Mouse (Mus musculus) left cerebral cortex, adult 2 months (tissue): Measurements from ENCODE around the gene Hmgxb4. TPM values are rescaled to one million over a fixed set of nuclear protein-coding genes. Genes with fewer than 3 reads are reported as not detected.

Experiments
- DNase-seq, 2 experiments: peaks; one replicate each; pipeline ENCODE4 v3.0.0; 2021 to 2022; ENCODE audit warnings: low spot score in 2 of 2, mixed read lengths in 1 of 2; ENCODE audit errors: extremely low spot score in 1 of 2
- H3K27ac ChIP-seq: fragments of 200-600 bp; 2 replicates; pipeline ENCODE4 v1.8.1; 2022
- H3K4me3 ChIP-seq: fragments of 200-600 bp; 2 replicates; pipeline ENCODE4 v1.8.1; 2022
- CTCF ChIP-seq: fragments of 200-600 bp; IDR thresholded peaks from 2 replicates; pipeline ENCODE4 v1.8.1; 2022; ENCODE audit warnings: antibody characterized with exemption, mild to moderate bottlenecking, moderate library complexity
- intact Hi-C: fragments of 180-260 bp; cut with DNase I; formaldehyde crosslinking; loops from one replicate; pipeline ENCODE4 v1.15.1; 2025
- total RNA-seq, 2 experiments: library from RNA; stranded (reverse); gene quantifications; 2 replicates each; pipeline ENCODE4 v1.2.3; 2021

Hmgxb4 gene
- total RNA-seq, 2 experiments from 2014 or later = 24.5 to 28.9 TPM

GRCm38 (mm10) chr8:75053342-75053741 lies 60.2 kb downstream of the Hmgxb4 start:
- H3K4me3 ChIP-seq = no peak overlapping the region
- intact Hi-C loops = no loop called here
- no peak overlapping the region for H3K27ac ChIP-seq
- no peak for DNase-seq
- no peak for TF ChIP-seq CTCF

GRCm38 (mm10) chr8:75055673-75056072 lies 62.5 kb downstream of the Hmgxb4 start:
- TF ChIP-seq CTCF = no peak

GRCm38 (mm10) chr8:75060022-75060421 lies 66.9 kb downstream of the Hmgxb4 start:
- no peak for TF ChIP-seq CTCF
- DNase-seq = no peak
- Histone ChIP-seq H3K4me3 (no peak overlapping the region), H3K27ac (no peak overlapping the region)
- intact Hi-C loops = no loop called here

More at GRCm38 (mm10) chr8:75055673-75056072, 62.5 kb downstream of the Hmgxb4 start:
- Histone ChIP-seq H3K4me3 (no peak overlapping the region), H3K27ac (no peak overlapping the region)
- DNase-seq = no peak
- intact Hi-C loops = no loop called here

- intact Hi-C loops = no loop called here
- DNase-seq = no peak
- no peak overlapping the region for H3K27ac ChIP-seq
- TF ChIP-seq CTCF = no peak
- no peak overlapping the region for H3K4me3 ChIP-seq
Measured at GRCm38 (mm10) chr8:75060815-75061214, 67.7 kb downstream of the Hmgxb4 start.

GRCm38 (mm10) chr8:75063290-75063689 lies 70.1 kb downstream of the Hmgxb4 start:
- no peak for TF ChIP-seq CTCF
- intact Hi-C loops = no loop called here

GRCm38 (mm10) chr8:75064790-75065189 lies 71.6 kb downstream of the Hmgxb4 start:
- no peak for TF ChIP-seq CTCF
- intact Hi-C loops = no loop called here
- Histone ChIP-seq H3K27ac (no peak overlapping the region), H3K4me3 (no peak overlapping the region)
- no peak for DNase-seq

More at GRCm38 (mm10) chr8:75063290-75063689, 70.1 kb downstream of the Hmgxb4 start:
- Histone ChIP-seq H3K4me3 (no peak overlapping the region), H3K27ac (no peak overlapping the region)
- DNase-seq = no peak

- no peak for TF ChIP-seq CTCF
- Histone ChIP-seq H3K27ac (no peak overlapping the region), H3K4me3 (no peak overlapping the region)
- DNase-seq = no peak
- intact Hi-C loops = no loop called here
Measured at GRCm38 (mm10) chr8:75067287-75067686, 74.1 kb downstream of the Hmgxb4 start.

- Histone ChIP-seq H3K27ac (no peak overlapping the region), H3K4me3 (no peak overlapping the region)
- intact Hi-C loops = loop anchor here (2.0 to 5.0 kb wide), 2 partner anchors 149 to 202 kb away; no protein-coding TSS in a partner anchor
- TF ChIP-seq CTCF = no peak
- no peak for DNase-seq
Measured at GRCm38 (mm10) chr8:75070297-75070696, 77.1 kb downstream of the Hmgxb4 start.

GRCm38 (mm10) chr8:75071627-75072346 lies 78.6 kb downstream of the Hmgxb4 start:
- H3K27ac ChIP-seq = no peak overlapping the region
- intact Hi-C loops = loop anchor here (1.0 to 5.0 kb wide), 4 partner anchors 37 to 201 kb away; no protein-coding TSS in a partner anchor
- TF ChIP-seq CTCF = peak; percentile 72
- peak; percentile 80 to 83 for DNase-seq
- no peak overlapping the region for H3K4me3 ChIP-seq

GRCm38 (mm10) chr8:75074876-75075275 lies 81.7 kb downstream of the Hmgxb4 start:
- Histone ChIP-seq H3K4me3 (no peak overlapping the region), H3K27ac (no peak overlapping the region)
- intact Hi-C loops = loop anchor here (5.0 kb wide), 1 partner anchor 197 kb away; no protein-coding TSS in a partner anchor
- no peak for DNase-seq
- no peak for TF ChIP-seq CTCF

GRCm38 (mm10) chr8:75078215-75078614 lies 85.1 kb downstream of the Hmgxb4 start:
- H3K27ac ChIP-seq = no peak overlapping the region
- intact Hi-C loops = no loop called here
- TF ChIP-seq CTCF = no peak
- no peak for DNase-seq
- H3K4me3 ChIP-seq = no peak overlapping the region

GRCm38 (mm10) chr8:75078851-75079250 lies 85.7 kb downstream of the Hmgxb4 start:
- Histone ChIP-seq H3K27ac (no peak overlapping the region), H3K4me3 (no peak overlapping the region)
- intact Hi-C loops = no loop called here
- DNase-seq = no peak
- no peak for TF ChIP-seq CTCF

Other genes with a start within 250 kb of the Hmgxb4 start
- not detected for gene Isx, start 120.2 kb upstream of the Hmgxb4 start, total RNA-seq
- gene Tom1, start 40.3 kb downstream of the Hmgxb4 start, total RNA-seq = 10 to 100 TPM; 31.4 to 42.2 TPM
- 1 to 10 TPM; 3.9 to 5.2 TPM for gene Hmox1, start 100.3 kb downstream of the Hmgxb4 start, total RNA-seq
- gene Mcm5, start 116.2 kb downstream of the Hmgxb4 start, total RNA-seq = 1 to 10 TPM; 7.4 to 7.6 TPM
- 100 to 1,000 TPM in 1 of 2 experiments, 10 to 100 TPM in 1; 77.7 to 100 TPM for gene Rasd2, start 220.6 kb downstream of the Hmgxb4 start, total RNA-seq